Mouse (Mus musculus) liver, embryonic 14.5 days (tissue): ENCODE results near the gene Gpx1. TPM values are rescaled to one million over a fixed set of nuclear protein-coding genes. Genes with fewer than 3 reads are reported as not detected.

Source experiments
- ATAC-seq: fragments of 200-750 bp; cut with Nextera tagmentation; 2 replicates; pipeline ENCODE4 v1.8.0; 2017; ENCODE audit warnings: moderate number of reproducible peaks, mild to moderate bottlenecking, moderate library complexity; ENCODE audit not compliant: insufficient read depth
- DNase-seq, 3 experiments: peaks; one replicate each; pipeline ENCODE4 v3.0.0-alpha.2; 2012 to 2013; ENCODE audit warnings: low read depth in 3 of 3, low spot score in 3 of 3
- H3K27ac ChIP-seq: fragments of 300-500 bp; sonication (generic); 2 replicates; pipeline ENCODE4 v1.5.1; 2014; ENCODE audit warnings: moderate library complexity, mild to moderate bottlenecking, control low read depth, inconsistent platforms
- H3K27me3 ChIP-seq: fragments of 300-500 bp; sonication (generic); 2 replicates; pipeline ENCODE4 v1.6.1; 2014; ENCODE audit warnings: mild to moderate bottlenecking, low read length, moderate library complexity; ENCODE audit not compliant: control insufficient read depth, insufficient read depth
- H3K36me3 ChIP-seq: fragments of 300-500 bp; sonication (generic); replicated peaks from 2 replicates; pipeline ENCODE4 v1.6.1; 2014; ENCODE audit warnings: low read depth; ENCODE audit not compliant: control insufficient read depth, insufficient read depth
- H3K4me1 ChIP-seq, 2 experiments: fragments of 200-500 bp in 1 of 2; fragments of 300-500 bp in 1 of 2; sonication (generic) in 1 of 2; replicated peaks; 2 replicates each; pipeline ENCODE4 v1.6.1; 2012 to 2014; ENCODE audit warnings: antibody characterized with exemption in 1 of 2, inconsistent platforms in 1 of 2, low read length in 1 of 2; ENCODE audit not compliant: control insufficient read depth in 2 of 2, insufficient read depth in 2 of 2
- H3K4me2 ChIP-seq: fragments of 300-500 bp; sonication (generic); 2 replicates; pipeline ENCODE4 v1.6.1; 2014; ENCODE audit warnings: low read depth, mild to moderate bottlenecking, control low read depth, moderate library complexity
- H3K4me3 ChIP-seq, 2 experiments: fragments of 200-500 bp in 1 of 2; fragments of 300-500 bp in 1 of 2; sonication (generic) in 1 of 2; 2 replicates each; pipeline ENCODE4 v1.5.1; 2012 to 2014; ENCODE audit warnings: low read depth in 2 of 2, low read length in 2 of 2, mild to moderate bottlenecking in 2 of 2, control low read depth in 1 of 2, inconsistent platforms in 1 of 2, moderate library complexity in 1 of 2; ENCODE audit not compliant: insufficient read depth in 1 of 2
- H3K9ac ChIP-seq: fragments of 300-500 bp; sonication (generic); replicated peaks from 2 replicates; pipeline ENCODE4 v1.6.1; 2014; ENCODE audit warnings: mild to moderate bottlenecking, control low read depth, moderate library complexity
- H3K9me3 ChIP-seq: fragments of 300-500 bp; sonication (generic); 2 replicates; pipeline ENCODE4 v1.6.1; 2016; ENCODE audit warnings: low read length, mixed read lengths; ENCODE audit not compliant: control insufficient read depth
- CTCF ChIP-seq: IDR thresholded peaks from 2 replicates; pipeline ENCODE4 v1.5.1; 2016; ENCODE audit warnings: antibody characterized with exemption, low read depth, control low read depth
- EP300 ChIP-seq: IDR thresholded peaks from 2 replicates; pipeline ENCODE4 v1.6.1; 2016; ENCODE audit warnings: antibody characterized with exemption, low read depth
- WGBS: fragments of 180-500 bp; shearing (Covaris S2); extraction: QIAGEN DNeasy Blood & Tissue Kit; methylation state at CpG from one replicate; pipeline ENCODE4 v1.1.7; 2014; ENCODE audit not compliant: insufficient replicate concordance; 5-methylcytosine and 5-hydroxymethylcytosine counted together
- polyA plus RNA-seq, 2 experiments: library from polyadenylated mRNA; depleted of rRNA in 1 of 2; stranded (reverse) in 1 of 2; unstranded in 1 of 2; fragments of >200 nt; fragmentation: Nextera tagmentation in 1 of 2; extraction: Ambion mirVana in 1 of 2; gene quantifications; 2 replicates each; pipeline versions ENCODE4 v1.2.1 to v1.2.3; 2012 to 2014

The Gpx1 gene
- polyA plus RNA-seq, 2 experiments: 3,741 to 6,910 TPM

- TF ChIP-seq EP300: no peak
- TF ChIP-seq CTCF: no peak
- peak overlapping the region; percentile 42 to 84 for H3K4me3 ChIP-seq
- H3K4me1 ChIP-seq: peaks cover 32 to 38% of the 10 kb centered on the region in 2 experiments
- H3K9me3 ChIP-seq: no peaks in the 10 kb centered on the region
- ATAC-seq (no peak), DNase-seq (no peak)
- no peaks in the 10 kb centered on the region for H3K27me3 ChIP-seq
- H3K4me2 ChIP-seq: peak overlapping the region; percentile 95
- H3K36me3 ChIP-seq: peaks cover 70% of the 10 kb centered on the region
- H3K9ac ChIP-seq: peak overlapping the region; percentile 100
- H3K27ac ChIP-seq: peak overlapping the region; percentile 99
- WGBS: 44% methylated on average over 10 of the region's 10 CpGs
Observed at GRCm38 (mm10) chr9:108337848-108338550, 704 bp upstream of the Gpx1 start.

GRCm38 (mm10) chr9:108338551-108338885, 185 bp upstream of the Gpx1 start:
- H3K27ac ChIP-seq: peak overlapping the region; percentile 99
- H3K9ac ChIP-seq: peak overlapping the region; percentile 100
- TF ChIP-seq EP300: no peak
- TF ChIP-seq CTCF: no peak
- H3K4me1 ChIP-seq: peaks cover 36 to 43% of the 10 kb centered on the region in 2 experiments
- peak overlapping the region; percentile 95 for H3K4me2 ChIP-seq
- H3K9me3 ChIP-seq: no peaks in the 10 kb centered on the region
- H3K36me3 ChIP-seq: peaks cover 65% of the 10 kb centered on the region
- WGBS: 21% methylated on average over 6 of the region's 6 CpGs
- no peaks in the 10 kb centered on the region for H3K27me3 ChIP-seq
- DNase-seq (no peak), ATAC-seq (no peak)
- peak overlapping the region; percentile 42 to 84 for H3K4me3 ChIP-seq

- WGBS: 2% methylated on average over 20 of the region's 20 CpGs
- Histone ChIP-seq H3K4me2 (peak overlapping the region; percentile 95), H3K9me3 (no peaks in the 10 kb centered on the region), H3K36me3 (peaks cover 51% of the 10 kb centered on the region), H3K4me1 (peaks cover 47 to 56% of the 10 kb centered on the region in 2 experiments), H3K4me3 (peak overlapping the region; percentile 76 to 84), H3K27me3 (no peaks in the 10 kb centered on the region), H3K27ac (peak overlapping the region; percentile 99), H3K9ac (peak overlapping the region; percentile 100)
- DNase-seq: peak in 1 of 3 experiments; percentile 38
- TF ChIP-seq CTCF (no peak), EP300 (no peak)
- ATAC-seq: no peak
Observed at GRCm38 (mm10) chr9:108339886-108340257, 1.2 kb downstream of the Gpx1 start.

GRCm38 (mm10) chr9:108340258-108341138, 1.8 kb downstream of the Gpx1 start:
- 4% methylated on average over 10 of the region's 10 CpGs for WGBS
- no peak for TF ChIP-seq CTCF
- peak; percentile 100 for TF ChIP-seq EP300
- Histone ChIP-seq H3K4me3 (peak overlapping the region; percentile 76 to 84), H3K4me1 (peaks cover 50 to 60% of the 10 kb centered on the region in 2 experiments), H3K36me3 (peaks cover 45% of the 10 kb centered on the region), H3K27me3 (no peaks in the 10 kb centered on the region), H3K4me2 (peak overlapping the region; percentile 95), H3K9me3 (no peaks in the 10 kb centered on the region), H3K9ac (peak overlapping the region; percentile 100), H3K27ac (peak overlapping the region; percentile 99)
- ATAC-seq (peak; percentile 71), DNase-seq (peak; percentile 91 to 93 (median 91))

GRCm38 (mm10) chr9:108341139-108341475, 2.4 kb downstream of the Gpx1 start:
- Histone ChIP-seq H3K4me3 (peak overlapping the region; percentile 70 to 84), H3K9me3 (no peaks in the 10 kb centered on the region), H3K4me2 (peak overlapping the region; percentile 95), H3K4me1 (peaks cover 54 to 63% of the 10 kb centered on the region in 2 experiments), H3K27me3 (no peaks in the 10 kb centered on the region), H3K36me3 (peaks cover 39% of the 10 kb centered on the region), H3K27ac (peak overlapping the region; percentile 99), H3K9ac (peak overlapping the region; percentile 100)
- ATAC-seq: no peak
- TF ChIP-seq EP300 (no peak), CTCF (no peak)
- WGBS: 35% methylated on average over 5 of the region's 5 CpGs
- no peak for DNase-seq
